Mouse (Mus musculus) ES-CJ7 (cell line): Measurements from ENCODE around the gene Tns3.
"Not testable (repeated sequence)": the region's sequence is repeated elsewhere in the genome, so short reads cannot be mapped to it uniquely, and the experiment has no call there.

ENCODE experiments used
- DNase-seq: peaks from one replicate; pipeline ENCODE4 v3.0.0; 2011; ENCODE audit warnings: low read depth, low spot score

Gene Tns3

DNA sequence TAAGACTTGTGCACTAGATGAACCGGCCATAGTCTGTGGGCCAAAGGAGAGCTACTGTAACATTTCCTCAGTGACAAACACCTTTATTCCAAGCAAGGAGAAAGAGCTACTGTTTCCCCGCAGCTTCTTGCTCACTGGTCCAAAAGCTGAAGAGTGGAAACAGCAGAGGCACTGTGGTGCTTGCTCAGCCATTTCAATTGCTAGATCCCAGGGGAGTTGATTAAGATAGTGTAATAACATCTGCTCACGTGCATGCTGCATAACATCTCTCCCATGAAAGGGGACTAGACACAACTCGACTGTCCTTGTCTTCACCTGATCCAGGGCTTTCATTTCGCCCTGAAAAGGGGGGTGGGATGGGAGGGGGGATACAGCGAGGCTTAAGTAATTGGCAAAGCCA lies 41.7 kb downstream of the Tns3 start:
- no peak for DNase-seq

DNA sequence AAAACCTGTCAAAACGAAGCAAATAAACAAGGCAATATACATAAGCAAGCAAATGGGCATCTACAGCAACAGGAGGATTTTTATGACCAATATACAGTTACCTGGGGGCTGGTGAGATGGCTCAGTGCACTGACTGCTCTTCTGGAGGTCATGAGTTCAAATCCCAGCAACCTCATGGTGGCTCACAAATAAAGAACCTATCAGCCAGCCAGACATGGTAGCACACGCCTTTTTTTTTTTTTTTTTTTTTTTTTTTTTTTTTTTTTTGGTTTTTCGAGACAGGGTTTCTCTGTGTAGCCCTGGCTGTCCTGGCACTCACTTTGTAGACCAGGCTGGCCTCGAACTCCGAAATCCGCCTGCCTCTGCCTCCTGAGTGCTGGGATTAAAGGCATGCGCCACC lies 45.2 kb downstream of the Tns3 start:
- DNase-seq, result not testable (repeated sequence)

DNA sequence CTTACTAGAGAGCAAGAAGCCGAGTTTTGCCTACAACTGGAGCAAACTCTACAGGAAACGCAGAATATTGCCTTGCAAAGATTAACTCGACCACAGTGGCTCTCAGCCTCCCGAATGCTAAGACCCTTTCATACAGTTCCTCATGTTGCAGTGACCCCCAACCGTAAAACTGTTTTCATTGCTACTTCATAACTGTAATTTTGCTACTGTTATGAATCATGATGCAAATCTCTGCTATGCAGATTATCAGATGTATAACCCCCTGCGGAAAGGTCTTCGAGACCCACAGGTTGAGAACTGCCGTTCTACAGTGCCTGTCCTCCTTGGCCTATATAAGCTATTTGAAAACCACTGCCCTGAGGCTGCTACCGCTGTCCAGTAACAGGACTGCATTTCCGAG lies 46.0 kb downstream of the Tns3 start:
- DNase-seq, result no peak

DNA sequence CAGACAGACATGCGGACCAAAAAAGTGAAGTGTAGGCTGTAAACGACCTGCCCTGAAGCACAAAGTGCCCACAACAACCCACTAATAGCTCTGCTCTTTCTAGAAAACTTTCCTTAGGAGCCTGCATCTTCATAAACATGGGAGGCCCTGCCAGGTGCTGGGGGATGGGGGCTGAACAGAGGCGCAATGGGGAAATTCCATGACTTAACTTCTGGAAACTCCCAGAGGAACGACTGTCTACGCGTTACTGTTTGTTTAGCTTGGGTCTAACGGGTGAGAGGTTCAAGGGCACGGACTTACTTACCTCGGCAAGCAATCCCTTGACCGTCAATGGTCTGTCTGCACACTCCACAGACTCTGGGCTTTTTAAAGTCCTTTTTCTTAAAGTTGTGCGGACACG lies 48.9 kb downstream of the Tns3 start:
- DNase-seq, result peak; percentile 73

DNA sequence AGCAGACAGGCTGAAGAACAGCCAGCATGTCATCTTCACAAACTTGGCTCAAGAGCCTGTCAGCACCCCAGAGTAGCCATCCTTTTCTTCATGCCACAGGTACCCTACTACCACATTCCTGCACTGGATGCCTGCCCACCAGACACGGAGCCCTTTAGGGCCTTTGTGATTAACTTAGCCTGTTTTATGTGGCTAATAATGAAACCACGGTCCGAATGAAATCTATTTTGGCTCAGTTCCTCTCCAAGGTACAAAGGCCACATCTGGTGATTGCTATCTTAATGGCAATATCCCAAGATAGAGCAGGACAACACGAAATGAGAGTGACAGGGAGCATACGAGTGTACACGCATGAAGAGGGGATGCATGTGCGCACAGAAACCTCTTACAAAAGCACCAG lies 53.9 kb downstream of the Tns3 start:
- DNase-seq, result no peak

DNA sequence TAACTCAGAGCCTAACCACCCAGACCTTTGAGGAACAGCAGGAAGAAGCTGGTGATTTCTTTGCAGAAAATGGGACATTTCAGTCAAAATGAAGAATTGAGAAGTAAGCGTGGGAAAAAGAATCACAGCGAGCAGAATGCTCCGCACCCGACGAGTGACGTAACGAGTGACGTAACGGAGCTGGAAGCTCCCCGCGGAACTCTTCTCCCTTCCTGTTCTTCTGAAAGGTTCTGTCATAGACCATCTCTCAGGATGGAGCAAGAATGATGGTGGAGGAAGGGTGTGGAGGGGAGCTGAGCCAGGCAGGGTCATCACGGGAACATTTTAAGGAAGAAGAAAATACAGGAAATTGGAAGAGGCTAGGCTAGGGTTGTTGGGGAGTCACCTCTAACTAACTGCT lies 54.5 kb downstream of the Tns3 start:
- DNase-seq, result no peak

DNA sequence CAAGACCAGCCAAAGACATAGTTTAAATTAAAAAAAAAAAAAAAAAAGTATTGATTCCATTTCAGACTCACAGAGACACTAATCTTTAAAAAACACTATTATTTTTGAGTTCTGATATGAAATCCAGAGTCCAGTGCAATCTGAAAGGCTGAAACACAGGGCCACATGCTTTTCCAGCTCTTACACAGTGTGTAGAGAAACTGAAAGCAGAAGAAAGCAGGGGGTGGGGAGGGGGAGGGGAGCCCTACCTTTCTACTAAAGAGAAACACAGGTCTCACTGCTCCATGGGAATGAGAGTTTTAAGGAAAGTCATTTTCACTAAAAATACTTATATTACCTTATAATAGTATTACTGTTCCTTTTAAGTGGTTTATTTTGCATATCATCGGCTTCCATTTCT lies 57.2 kb downstream of the Tns3 start:
- no peak for DNase-seq

DNA sequence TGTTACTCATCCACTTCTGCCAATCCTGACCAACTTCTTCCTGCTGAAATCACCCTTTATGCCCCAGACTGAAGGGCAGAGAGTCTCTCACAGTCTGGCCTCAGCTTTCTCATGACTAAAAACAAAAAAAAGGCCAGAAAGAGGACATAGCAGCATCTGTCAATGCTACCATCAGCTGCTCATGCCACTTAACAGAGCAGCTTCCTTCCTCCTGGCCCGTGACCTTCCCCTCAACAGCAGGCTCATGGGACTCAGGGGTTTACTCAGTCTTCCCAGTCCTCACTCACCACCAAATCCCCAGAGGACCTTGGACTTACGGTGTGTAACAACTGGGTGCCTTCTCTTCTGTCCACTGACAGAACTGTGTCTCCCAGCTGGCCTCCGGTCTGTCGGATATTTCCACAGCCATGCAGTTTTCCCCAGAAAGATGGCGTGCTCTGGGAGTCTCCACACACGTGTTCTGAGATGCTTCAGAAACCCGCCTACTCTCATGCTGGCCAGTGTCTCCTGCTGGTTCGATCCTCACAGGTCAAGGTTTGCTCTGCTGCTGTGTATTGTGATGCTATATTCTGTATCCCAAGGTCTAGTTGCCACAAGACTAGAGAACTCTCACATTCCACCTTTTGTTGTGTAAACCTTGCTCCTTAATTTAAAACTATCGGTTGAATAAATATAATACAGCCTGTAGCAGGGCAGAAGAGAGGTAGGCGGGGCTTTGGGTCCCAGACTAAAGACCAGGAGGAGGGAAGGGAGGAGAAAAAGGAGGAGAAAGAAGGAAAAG lies 59.4 kb downstream of the Tns3 start:
- DNase-seq, result peak; percentile 96

DNA sequence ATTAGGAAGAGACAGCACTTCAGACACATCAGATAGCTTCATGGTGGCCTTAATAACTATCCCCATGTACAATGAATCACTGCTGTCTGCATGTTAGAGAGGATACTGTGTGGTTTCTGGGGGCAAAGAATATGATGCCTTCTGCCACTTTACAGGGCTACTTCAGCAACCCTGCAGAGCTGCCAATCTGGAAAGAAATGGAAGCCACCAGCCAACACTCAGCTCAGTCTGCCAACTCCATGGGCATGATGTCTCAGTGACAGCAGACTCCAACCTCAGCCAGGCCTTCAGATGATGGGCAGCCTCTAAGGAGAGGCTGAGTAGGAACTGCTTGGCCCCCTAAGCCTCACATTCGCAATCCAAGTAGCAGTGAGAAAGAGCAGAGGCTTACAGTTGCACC lies 61.7 kb downstream of the Tns3 start:
- DNase-seq, result no peak

DNA sequence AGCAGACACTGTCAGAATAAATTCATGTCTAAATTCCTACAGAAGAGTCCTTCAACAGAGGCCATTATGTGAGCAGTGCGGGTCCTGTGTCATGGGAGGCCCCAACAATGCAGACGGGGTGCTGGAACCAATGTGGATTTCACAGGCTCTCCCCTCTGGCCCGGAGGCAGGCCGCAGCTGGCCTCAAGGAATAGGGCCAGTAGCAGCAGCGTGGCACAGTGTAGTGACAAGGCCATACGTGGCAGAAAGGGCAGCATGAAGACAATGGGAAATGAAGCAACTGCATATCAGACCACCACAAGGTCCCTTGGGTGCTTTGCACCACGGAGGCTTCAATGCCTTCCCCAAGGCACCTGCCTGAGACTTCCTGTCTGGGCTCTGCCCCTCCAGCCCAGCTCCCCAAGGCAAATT lies 62.9 kb downstream of the Tns3 start:
- no peak for DNase-seq

DNA sequence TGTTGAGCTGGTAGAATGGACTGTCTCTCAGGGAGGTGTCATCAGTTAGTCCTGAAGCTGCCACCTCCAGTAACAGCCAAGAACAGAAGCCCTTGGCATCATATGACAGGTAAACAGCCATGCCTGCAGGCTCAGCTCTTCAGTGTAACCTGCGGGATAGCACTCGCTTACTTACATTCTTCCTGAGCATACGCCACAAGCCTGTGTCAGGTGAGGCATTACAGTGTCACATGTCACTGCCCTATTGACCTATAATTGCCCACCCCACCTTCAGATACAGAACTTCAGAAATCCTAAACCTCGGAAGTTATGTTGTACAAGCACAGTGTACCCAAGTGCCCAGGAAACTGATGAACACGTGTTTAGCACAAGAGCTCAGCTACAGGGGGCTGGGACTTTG lies 68.7 kb downstream of the Tns3 start:
- DNase-seq, result no peak

DNA sequence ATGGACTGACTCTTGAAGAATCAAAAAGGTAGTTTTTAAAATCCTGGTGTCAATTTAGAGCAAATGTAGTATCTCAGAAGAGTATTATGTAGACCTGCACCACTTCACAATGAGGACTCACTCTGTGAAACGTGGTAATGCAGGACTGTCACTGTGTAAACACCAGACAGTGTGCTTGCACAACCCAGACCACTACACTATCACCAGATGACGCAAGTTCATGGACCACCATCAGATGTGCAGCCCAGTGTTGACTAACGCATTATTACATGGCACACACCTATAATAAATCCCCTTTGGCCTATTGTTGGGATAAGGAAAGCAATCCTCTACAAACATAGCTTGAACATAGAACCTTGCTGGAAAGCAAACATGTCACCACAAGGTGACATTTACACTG lies 71.2 kb downstream of the Tns3 start:
- DNase-seq, result no peak

DNA sequence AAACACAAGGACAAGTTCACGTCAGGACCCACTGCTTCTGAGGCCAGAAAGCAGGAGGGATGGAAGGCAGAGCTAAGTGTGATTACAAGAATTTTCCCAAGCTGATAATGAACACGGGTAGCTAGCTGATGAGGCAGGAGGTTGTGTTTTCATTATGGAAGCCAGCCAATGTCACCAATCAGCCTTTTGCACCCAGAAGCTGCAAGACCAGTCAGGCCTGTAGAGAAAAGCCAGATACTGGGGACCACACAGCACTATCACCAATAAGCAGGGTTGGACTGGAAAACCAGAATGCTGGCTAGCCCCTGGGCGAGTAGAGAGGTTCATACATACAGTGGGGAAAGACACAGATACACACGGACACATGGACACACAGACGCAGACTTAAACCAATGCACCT lies 73.1 kb downstream of the Tns3 start:
- DNase-seq, result no peak

DNA sequence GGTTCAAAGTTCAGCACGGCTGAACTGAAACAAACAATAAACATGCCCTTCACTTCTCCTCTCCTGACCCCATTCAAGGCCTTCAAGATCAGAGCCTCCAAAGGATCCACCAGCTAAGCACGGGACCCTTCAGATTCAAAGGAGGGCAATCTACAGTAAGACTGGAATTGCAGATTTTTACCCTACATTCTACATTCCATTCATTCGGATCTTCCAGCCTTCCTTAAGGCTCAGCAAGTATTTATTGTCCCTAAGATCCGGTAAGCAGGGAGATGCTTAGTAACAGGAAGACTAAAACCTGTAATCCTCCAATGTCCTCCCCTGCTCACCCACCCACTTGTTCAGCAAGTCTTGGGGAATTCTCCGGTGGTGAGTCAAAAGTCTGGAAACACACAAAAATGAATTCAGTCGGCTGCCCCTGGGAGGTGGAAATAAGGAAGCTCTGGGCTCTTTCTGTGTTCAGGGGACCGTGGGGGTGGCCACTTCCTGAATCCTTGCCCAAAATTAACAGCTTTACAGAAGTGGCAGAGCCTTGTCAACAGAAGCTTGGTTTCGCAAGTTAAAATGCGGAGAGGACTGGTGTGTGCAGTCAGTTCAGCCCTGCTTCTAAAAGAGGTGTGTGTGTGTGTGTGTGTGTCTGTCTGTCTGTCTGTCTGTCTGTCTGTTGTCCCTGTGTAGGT lies 75.0 kb downstream of the Tns3 start:
- peak; percentile 71 for DNase-seq

DNA sequence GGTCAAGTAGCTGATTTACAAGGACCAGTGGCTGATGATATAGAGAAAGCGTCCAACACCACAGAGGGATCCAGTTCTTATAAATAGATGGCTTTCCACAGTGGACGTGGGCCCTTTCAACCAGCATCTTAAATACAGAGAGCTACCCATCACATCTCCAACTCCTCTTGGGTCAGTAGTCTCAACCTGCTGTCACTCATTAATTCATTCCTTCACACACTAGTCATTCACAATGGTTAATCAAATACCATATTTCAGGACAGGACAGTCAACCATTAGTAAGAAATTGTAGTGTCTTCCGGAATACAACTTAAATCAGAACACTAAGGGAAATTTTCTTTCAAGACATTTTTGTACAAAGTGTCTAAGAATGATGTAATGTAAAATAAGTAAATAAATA lies 76.4 kb downstream of the Tns3 start:
- DNase-seq, result no peak

DNA sequence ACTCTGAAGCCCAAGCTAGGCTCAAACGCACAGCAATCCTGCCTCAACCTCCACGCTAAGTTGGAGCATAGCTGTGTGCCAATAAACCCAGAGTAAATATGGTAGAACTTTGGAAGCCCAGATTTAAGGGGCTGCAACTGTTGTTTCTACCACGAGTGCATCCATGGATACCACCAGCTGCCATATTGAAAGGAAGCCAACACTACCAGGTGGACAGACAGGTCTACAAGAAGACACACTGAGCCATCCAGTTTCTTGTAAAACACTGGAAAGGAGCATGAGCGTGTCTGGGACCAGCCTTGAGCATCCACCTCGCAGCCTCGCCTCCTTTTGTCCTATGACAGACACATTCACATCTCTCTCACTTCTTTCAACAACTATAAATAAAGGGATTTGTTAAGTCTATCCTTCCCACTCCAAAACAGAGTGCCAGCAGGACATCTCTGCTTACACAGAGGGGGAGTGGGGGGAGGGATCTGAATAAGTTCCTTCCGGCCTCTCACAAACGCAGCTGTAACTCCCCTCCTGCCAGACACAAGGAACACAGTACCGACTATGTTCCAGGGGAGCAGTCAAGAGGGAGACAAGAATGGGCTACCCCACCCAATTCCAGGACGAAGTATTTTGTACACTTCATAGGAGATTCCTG lies 77.2 kb downstream of the Tns3 start:
- DNase-seq, result peak; percentile 89

DNA sequence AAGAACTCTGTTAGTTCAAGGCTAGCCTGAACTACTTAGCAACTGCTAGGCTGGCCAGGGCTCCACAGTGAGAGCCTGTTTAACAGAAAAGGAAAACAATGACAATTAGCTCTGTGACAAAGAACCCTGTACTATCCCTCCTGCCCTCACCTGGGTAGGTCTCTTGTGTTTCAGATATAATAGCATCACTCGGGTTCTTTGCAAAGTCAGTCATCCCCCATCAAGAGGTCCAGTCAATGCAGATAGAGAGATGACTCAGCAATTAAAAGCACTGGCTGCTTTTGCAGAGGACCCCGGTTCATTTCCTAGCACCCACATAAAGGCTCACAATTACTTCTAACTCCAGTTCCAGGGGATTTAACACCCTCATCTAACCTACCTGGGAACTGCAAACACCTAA lies 78.0 kb downstream of the Tns3 start:
- DNase-seq, result peak; percentile 50

DNA sequence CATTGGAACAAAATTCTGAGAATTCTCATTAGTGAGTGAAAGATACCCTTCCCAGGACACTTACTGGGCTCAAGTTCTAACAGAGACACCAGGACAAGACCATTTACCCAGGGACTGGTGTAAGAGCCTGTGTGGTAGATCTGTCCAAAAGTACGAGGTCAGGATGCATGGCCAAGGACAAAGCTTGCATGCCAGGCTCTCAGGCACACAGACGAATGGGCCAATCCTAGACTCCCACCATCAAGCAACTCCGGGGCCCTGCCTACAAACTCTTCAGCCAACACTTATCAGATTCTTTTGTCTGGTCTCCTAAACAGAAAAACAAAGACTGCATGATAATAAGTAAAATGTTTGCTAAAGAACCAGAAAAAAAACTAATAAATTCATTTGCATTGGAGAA lies 78.6 kb downstream of the Tns3 start:
- peak; percentile 60 for DNase-seq

DNA sequence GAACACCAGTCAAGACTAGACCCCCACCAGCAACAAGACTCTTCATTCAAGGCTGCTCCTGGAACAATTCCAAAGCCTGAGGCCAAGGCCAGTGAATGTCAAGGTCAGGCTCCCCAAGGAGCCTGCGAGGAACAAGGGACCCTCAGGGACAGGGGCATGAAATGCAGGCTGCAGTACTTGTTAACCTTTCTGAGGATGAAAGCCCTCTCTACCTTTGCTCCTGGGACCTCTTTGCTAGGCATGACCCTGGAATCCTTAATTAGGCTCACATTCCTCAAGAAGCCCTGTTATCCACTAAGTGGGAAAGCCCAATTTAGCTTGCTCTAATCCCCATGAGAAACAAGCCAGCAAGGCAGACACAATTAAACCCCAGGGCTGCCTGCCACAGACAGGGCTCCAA lies 79.4 kb downstream of the Tns3 start:
- DNase-seq, result peak; percentile 89

DNA sequence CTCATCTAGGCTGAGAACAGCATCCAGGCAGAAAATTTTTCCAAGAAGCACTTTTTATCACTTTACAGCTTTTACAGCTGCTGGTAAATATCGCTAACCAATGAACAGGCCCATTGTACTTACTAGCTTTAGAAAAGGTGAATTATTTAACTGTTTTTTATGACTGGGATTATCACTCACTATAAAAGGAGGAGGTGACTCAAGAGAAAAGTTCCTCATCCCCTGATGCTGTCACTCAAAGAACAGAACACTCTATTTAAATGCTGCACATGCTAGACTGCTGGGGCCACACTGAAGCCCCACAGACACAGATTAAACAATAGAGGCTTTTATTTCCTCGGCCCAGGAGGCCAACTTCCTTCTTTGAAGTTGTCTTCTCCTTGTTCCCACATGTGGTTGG lies 80.0 kb downstream of the Tns3 start:
- no peak for DNase-seq

DNA sequence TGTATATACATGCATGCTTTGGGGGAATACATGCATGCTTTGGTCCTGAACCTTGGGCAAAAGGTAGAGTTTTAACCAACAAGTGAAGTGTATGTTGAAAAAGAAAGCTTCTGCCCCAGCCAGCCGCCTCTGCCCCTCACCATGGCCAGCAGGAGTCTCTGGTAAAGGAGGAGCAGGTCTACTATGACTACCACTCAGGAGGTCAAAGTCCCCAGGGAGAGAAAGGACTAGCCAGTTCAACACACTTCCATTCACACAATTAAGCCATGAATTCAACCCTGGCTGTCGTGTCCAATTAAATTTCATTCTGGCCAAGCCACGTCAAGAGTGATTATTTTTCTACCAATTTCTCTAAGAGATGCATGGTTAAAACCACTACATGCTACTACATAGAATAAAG lies 81.2 kb downstream of the Tns3 start:
- DNase-seq, result no peak

DNA sequence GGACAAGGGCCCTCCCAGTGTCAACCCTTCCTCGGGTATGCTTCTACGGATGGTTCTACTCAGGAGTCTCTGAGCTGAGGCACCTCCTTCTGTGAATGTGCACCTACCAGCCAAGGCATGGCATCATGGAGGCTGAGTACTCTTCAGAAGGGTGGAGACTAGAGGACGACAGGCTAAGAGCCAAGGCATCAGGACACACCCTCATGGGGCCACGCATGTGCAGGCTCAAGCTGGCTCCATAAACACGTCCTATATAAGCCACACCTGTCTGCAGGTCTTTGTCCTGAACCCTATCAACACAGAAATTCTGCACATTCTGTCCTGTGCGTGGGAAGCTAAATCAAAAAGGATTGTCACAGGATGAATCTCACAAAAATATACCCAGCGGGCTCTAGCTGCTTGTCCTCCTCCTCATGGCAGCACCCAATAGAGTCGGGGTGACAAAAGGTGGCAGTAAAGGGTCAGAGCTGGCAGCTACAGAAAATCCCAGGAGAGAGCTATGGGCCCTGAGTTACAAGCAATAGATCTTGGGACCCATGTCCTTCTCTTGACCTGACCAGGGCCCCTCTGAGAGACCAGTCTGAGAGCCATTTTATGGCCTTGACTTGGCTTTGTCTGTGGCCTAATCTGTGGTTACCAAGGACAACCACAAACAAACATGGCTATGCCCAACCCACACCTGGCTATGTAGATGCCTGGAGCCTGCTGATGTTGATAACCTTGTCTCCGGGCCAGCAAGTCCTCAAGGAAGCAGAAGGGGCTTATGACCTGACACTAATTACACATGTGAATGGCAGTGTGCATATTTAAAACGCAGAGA lies 82.0 kb downstream of the Tns3 start:
- DNase-seq, result peak; percentile 67
